In genomic region chr5:110057637-110058408, GRCm38 (mm10) we compare ENCODE assay signal across 8 mouse cellular contexts. TPM values are rescaled to one million over a fixed set of nuclear protein-coding genes. Genes with fewer than 3 reads are reported as not detected.
DNase-seq lines count a peak whose midpoint lies in the region; ATAC-seq lines count a peak whose summit lies in the region.

No protein-coding gene starts in this region.

- peaks cover 12% of the 10 kb centered on the region for H3K9me3 ChIP-seq in megakaryocyte, embryonic 14.5 days

- peak overlapping the region; percentile 95 for H3K4me3 ChIP-seq in megakaryocyte, embryonic 14.5 days (replicated peaks)

- DNase-seq in ZHBTc4 (ENCODE audit: low read depth, low spot score), result peak; percentile 91
- peak; percentile 66 to 67 for DNase-seq in gastrocnemius, adult 8-10 months (ENCODE audit: low spot score in 2 of 2)
- DNase-seq in hindlimb bud, embryonic 11.5 days (ENCODE audit: extremely low spot score, low read depth, low spot score), result peak; percentile 44
- DNase-seq in left cerebral cortex, adult 8-10 months (ENCODE audit: low spot score in 2 of 2), result peak; percentile 70 to 79
- peak; percentile 88 to 93 for DNase-seq in right cerebral cortex, postnatal 10 days (ENCODE audit: low spot score in 2 of 2)
- peak; percentile 67 for DNase-seq in urinary bladder, postnatal 25 days (ENCODE audit: low spot score)

- peaks cover 16% of the 10 kb centered on the region for H3K4me1 ChIP-seq in megakaryocyte, embryonic 14.5 days

- H3K27me3 ChIP-seq in megakaryocyte, embryonic 14.5 days (replicated peaks), result no peaks in the 10 kb centered on the region

- peak; percentile 99 for ATAC-seq in common myeloid progenitor, adult 5-6 weeks (replicated peaks; ENCODE audit: low read depth, poor library complexity, severe bottlenecking)

- H3K36me3 ChIP-seq in megakaryocyte, embryonic 14.5 days (replicated peaks; ENCODE audit: low read length), result peaks cover 12% of the 10 kb centered on the region

RNA-seq across cellular contexts. Expression of gene Gm17655, which starts 14.5 kb away (rescaled TPM):
- total RNA-seq in common myeloid progenitor, adult 5-6 weeks (2017), result 4.0 and 10.4 TPM in 2 replicates
- 1 to 10 TPM in 3 of 4 experiments, under 1 TPM in 1; 0.65 to 2.5 (median 1.8) TPM for total RNA-seq in gastrocnemius, adult 8-10 months (2022)
- 10 to 100 TPM; 13.0 to 14.4 (median 13.9) TPM for total RNA-seq in left cerebral cortex, adult 8-10 months (2022)
- not detected in 2 replicates for polyA plus RNA-seq in megakaryocyte, embryonic 14.5 days (2012; ENCODE audit: insufficient read depth, low replicate concordance)

RNA-seq across cellular contexts. Expression of gene Gm35315, which starts 36.4 kb away (rescaled TPM):
- total RNA-seq in common myeloid progenitor, adult 5-6 weeks (2017), result 3.0 and 4.6 TPM in 2 replicates
- total RNA-seq in gastrocnemius, adult 8-10 months (2022), result under 1 TPM; 0.27 to 0.49 (median 0.34) TPM
- 1 to 10 TPM in 2 of 4 experiments, under 1 TPM in 2; 0.61 to 2.1 (median 1.2) TPM for total RNA-seq in left cerebral cortex, adult 8-10 months (2022)
- polyA plus RNA-seq in megakaryocyte, embryonic 14.5 days (2012; ENCODE audit: insufficient read depth, low replicate concordance), result not detected in 2 replicates

RNA-seq across cellular contexts. Expression of gene Plcxd1, which starts 41.9 kb away (rescaled TPM):
- total RNA-seq in common myeloid progenitor, adult 5-6 weeks (2017), result 0.05 TPM in 1 of 2 replicates, not detected in the other
- total RNA-seq in gastrocnemius, adult 8-10 months (2022), result not detected
- total RNA-seq in left cerebral cortex, adult 8-10 months (2022), result 10 to 100 TPM; 10.2 to 15.1 (median 14.1) TPM
- 0.10 TPM in 1 of 2 replicates, not detected in the other for polyA plus RNA-seq in megakaryocyte, embryonic 14.5 days (2012; ENCODE audit: insufficient read depth, low replicate concordance)

RNA-seq across cellular contexts. Expression of gene Gtpbp6, which starts 50.2 kb away (rescaled TPM):
- total RNA-seq in common myeloid progenitor, adult 5-6 weeks (2017), result 15.7 and 18.0 TPM in 2 replicates
- 10 to 100 TPM; 10.9 to 20.6 (median 13.5) TPM for total RNA-seq in gastrocnemius, adult 8-10 months (2022)
- total RNA-seq in left cerebral cortex, adult 8-10 months (2022), result 10 to 100 TPM; 67.3 to 88.7 (median 83.2) TPM
- polyA plus RNA-seq in megakaryocyte, embryonic 14.5 days (2012; ENCODE audit: insufficient read depth, low replicate concordance), result 49.5 and 52.6 TPM in 2 replicates

RNA-seq across cellular contexts. Expression of gene Zfp605, which starts 52.1 kb away (rescaled TPM):
- 11.7 and 16.1 TPM in 2 replicates for total RNA-seq in common myeloid progenitor, adult 5-6 weeks (2017)
- 1 to 10 TPM; 3.5 to 5.4 (median 4.3) TPM for total RNA-seq in gastrocnemius, adult 8-10 months (2022)
- total RNA-seq in left cerebral cortex, adult 8-10 months (2022), result 10 to 100 TPM; 15.0 to 19.2 (median 16.1) TPM
- 1.00 TPM in 1 of 2 replicates, not detected in the other for polyA plus RNA-seq in megakaryocyte, embryonic 14.5 days (2012; ENCODE audit: insufficient read depth, low replicate concordance)

Comparison
In these comparisons a context has a peak if more than half of its experiments do, and no peak if none do; other contexts are left out.
1. Peak in every context shown above with its lines: DNase-seq, ATAC-seq and H3K4me3 ChIP-seq.
2. RNA of gene Plcxd1, which starts 41.9 kb away (total RNA-seq): 10.2 to 15.1 TPM in left cerebral cortex, adult 8-10 months; 0.05 TPM in common myeloid progenitor, adult 5-6 weeks and not detected in gastrocnemius, adult 8-10 months; every median in the first group is over 10 times any median in the second.